7 mouse cellular contexts compared by ENCODE assay signal in genomic region chr2:165055905-165056304, GRCm38 (mm10). TPM values are rescaled to one million over a fixed set of nuclear protein-coding genes. Genes with fewer than 3 reads are reported as not detected.
DNase-seq lines count a peak whose midpoint lies in the region; ATAC-seq and TF ChIP-seq lines count a peak whose summit lies in the region.

No protein-coding gene starts in this region.

- no peak for ATAC-seq in forebrain, embryonic 13.5 days
- 0 out of 2 replicates have a peak, but pooled peaks have one; percentile 7 for ATAC-seq in intestine, embryonic 14.5 days (replicated peaks; ENCODE audit: low FRiP score, low TSS enrichment, low read depth)
- ATAC-seq in liver, postnatal 0 days: peak; percentile 71
- no peak for ATAC-seq in stomach, embryonic 16.5 days (ENCODE audit: insufficient read depth, low FRiP score)

- TF ChIP-seq EP300 in liver, postnatal 0 days (IDR thresholded peaks at IDR 0.05; ENCODE audit: low read depth): no peak

- H3K27ac ChIP-seq in forebrain, embryonic 13.5 days: no peak overlapping the region
- H3K27ac ChIP-seq in intestine, embryonic 14.5 days (ENCODE audit: low read depth): peak overlapping the region; percentile 57; the same call in 1 of the 2 replicates
- H3K27ac ChIP-seq in liver, postnatal 0 days (ENCODE audit: low read depth): 0 out of 2 replicates have a peak overlapping the region, but pooled peaks have one; percentile 3
- no peak overlapping the region for H3K27ac ChIP-seq in stomach, embryonic 16.5 days (ENCODE audit: low read length)

- TF ChIP-seq CTCF in liver, postnatal 0 days (IDR thresholded peaks at IDR 0.05; ENCODE audit: low read depth): no peak

- peak overlapping the region; percentile 35 for H3K4me2 ChIP-seq in forebrain, embryonic 13.5 days
- H3K4me2 ChIP-seq in intestine, embryonic 14.5 days (ENCODE audit: low read length): peak overlapping the region; percentile 55
- H3K4me2 ChIP-seq in liver, postnatal 0 days (ENCODE audit: low read depth, low read length): peak overlapping the region; percentile 70
- peak overlapping the region; percentile 55 for H3K4me2 ChIP-seq in stomach, embryonic 16.5 days (ENCODE audit: low read depth, low read length)

- peaks cover 19% of the 10 kb centered on the region for H3K4me1 ChIP-seq in forebrain, embryonic 13.5 days
- H3K4me1 ChIP-seq in intestine, embryonic 14.5 days (replicated peaks; ENCODE audit: control insufficient read depth, insufficient read depth, low read length): peaks cover 17% of the 10 kb centered on the region
- H3K4me1 ChIP-seq in liver, postnatal 0 days (ENCODE audit: insufficient read depth): peaks cover 14% of the 10 kb centered on the region
- H3K4me1 ChIP-seq in stomach, embryonic 16.5 days (ENCODE audit: control insufficient read depth, insufficient read depth, low read length): 0 out of 2 replicates have a peak, but pooled peaks cover 6% of the 10 kb centered on the region

- H3K27me3 ChIP-seq in forebrain, embryonic 13.5 days: peaks cover 28% of the 10 kb centered on the region
- H3K27me3 ChIP-seq in intestine, embryonic 14.5 days (replicated peaks; ENCODE audit: control insufficient read depth, insufficient read depth, low read length): no peaks in the 10 kb centered on the region
- 0 out of 2 replicates have a peak, but pooled peaks cover 4% of the 10 kb centered on the region for H3K27me3 ChIP-seq in liver, postnatal 0 days (ENCODE audit: insufficient read depth, low read length)
- no peaks in the 10 kb centered on the region for H3K27me3 ChIP-seq in stomach, embryonic 16.5 days (ENCODE audit: control insufficient read depth, insufficient read depth, low read length)

- no peak overlapping the region for H3K9ac ChIP-seq in forebrain, embryonic 13.5 days
- H3K9ac ChIP-seq in intestine, embryonic 14.5 days (ENCODE audit: low read length): peak overlapping the region; percentile 22; the same call in 1 of the 2 replicates
- no peak overlapping the region for H3K9ac ChIP-seq in liver, postnatal 0 days (replicated peaks)
- peak overlapping the region; percentile 17; the same call in 1 of the 2 replicates for H3K9ac ChIP-seq in stomach, embryonic 16.5 days (ENCODE audit: low read length)

- 12% methylated on average over 4 of the region's 7 CpGs for WGBS in forebrain, embryonic 13.5 days
- 2% methylated on average over 7 of the region's 7 CpGs for WGBS in intestine, embryonic 14.5 days
- WGBS in liver, postnatal 0 days (ENCODE audit: insufficient replicate concordance): 1% methylated on average over 7 of the region's 7 CpGs
- 1% methylated on average over 7 of the region's 7 CpGs for WGBS in stomach, embryonic 16.5 days

- peak overlapping the region; percentile 9; the same call in 1 of the 2 replicates for H3K4me3 ChIP-seq in forebrain, embryonic 13.5 days
- H3K4me3 ChIP-seq in intestine, embryonic 14.5 days (ENCODE audit: low read depth, low read length): peak overlapping the region; percentile 35
- H3K4me3 ChIP-seq in liver, postnatal 0 days (ENCODE audit: low read depth, low read length): peak overlapping the region; percentile 42
- peak overlapping the region; percentile 42 for H3K4me3 ChIP-seq in stomach, embryonic 16.5 days (replicated peaks; ENCODE audit: low read length)

- no peaks in the 10 kb centered on the region for H3K9me3 ChIP-seq in forebrain, embryonic 13.5 days (replicated peaks)
- no peaks in the 10 kb centered on the region for H3K9me3 ChIP-seq in intestine, embryonic 14.5 days (ENCODE audit: control insufficient read depth, low read length)
- H3K9me3 ChIP-seq in liver, postnatal 0 days (ENCODE audit: low read length): peaks cover 4% of the 10 kb centered on the region; the same call in 1 of the 2 replicates
- no peaks in the 10 kb centered on the region; the same call in 1 of the 2 replicates for H3K9me3 ChIP-seq in stomach, embryonic 16.5 days (replicated peaks; ENCODE audit: control insufficient read depth, low read length)

- no peaks in the 10 kb centered on the region for H3K36me3 ChIP-seq in forebrain, embryonic 13.5 days (ENCODE audit: poor library complexity, severe bottlenecking)
- H3K36me3 ChIP-seq in intestine, embryonic 14.5 days (ENCODE audit: control insufficient read depth, insufficient read depth, low read length): no peaks in the 10 kb centered on the region
- H3K36me3 ChIP-seq in liver, postnatal 0 days (replicated peaks; ENCODE audit: insufficient read depth, low read length): no peaks in the 10 kb centered on the region
- H3K36me3 ChIP-seq in stomach, embryonic 16.5 days (ENCODE audit: control insufficient read depth, insufficient read depth, low read length): no peaks in the 10 kb centered on the region

- peak; percentile 45 for DNase-seq in embryo, embryonic 10.5 days (ENCODE audit: low spot score)
- no peak for DNase-seq in intestine, embryonic 14.5 days (ENCODE audit: low spot score)
- no peak for DNase-seq in liver, postnatal 0 days
- no peak for DNase-seq in thymus, postnatal 25 days
- DNase-seq in gastrocnemius, adult 8-10 months (ENCODE audit: low spot score in 2 of 2): no peak

RNA-seq across cellular contexts. Expression of gene Cd40, which starts 0.5 kb away (rescaled TPM):
- 5.4 and 6.6 TPM in 2 replicates for polyA plus RNA-seq in forebrain, embryonic 13.5 days (2015; fragmentation: Nextera tagmentation; extraction: Ambion mirVana)
- polyA plus RNA-seq in intestine, embryonic 14.5 days (2014; fragmentation: Nextera tagmentation; extraction: Ambion mirVana): 12.5 and 12.8 TPM in 2 replicates
- 3.6 and 4.5 TPM in 2 replicates for polyA plus RNA-seq in liver, postnatal 0 days (2015; fragmentation: Nextera tagmentation; extraction: Ambion mirVana)
- polyA plus RNA-seq in stomach, embryonic 16.5 days (2015; fragmentation: Nextera tagmentation; extraction: Ambion mirVana): 7.0 and 7.5 TPM in 2 replicates
- total RNA-seq in gastrocnemius, adult 8-10 months (2022): under 1 TPM; 0.27 to 0.83 (median 0.55) TPM

RNA-seq across cellular contexts. Expression of gene Ncoa5, which starts 21.2 kb away (rescaled TPM):
- polyA plus RNA-seq in forebrain, embryonic 13.5 days (2015; fragmentation: Nextera tagmentation; extraction: Ambion mirVana): 131 and 134 TPM in 2 replicates
- 57.0 and 58.5 TPM in 2 replicates for polyA plus RNA-seq in intestine, embryonic 14.5 days (2014; fragmentation: Nextera tagmentation; extraction: Ambion mirVana)
- 7.5 and 8.1 TPM in 2 replicates for polyA plus RNA-seq in liver, postnatal 0 days (2015; fragmentation: Nextera tagmentation; extraction: Ambion mirVana)
- 49.5 and 49.9 TPM in 2 replicates for polyA plus RNA-seq in stomach, embryonic 16.5 days (2015; fragmentation: Nextera tagmentation; extraction: Ambion mirVana)
- 10 to 100 TPM in 3 of 4 experiments, 1 to 10 TPM in 1; 9.0 to 15.5 (median 10.6) TPM for total RNA-seq in gastrocnemius, adult 8-10 months (2022)

RNA-seq across cellular contexts. Expression of gene 1700025C18Rik, which starts 34.6 kb away (rescaled TPM):
- not detected in 2 replicates for polyA plus RNA-seq in forebrain, embryonic 13.5 days (2015; fragmentation: Nextera tagmentation; extraction: Ambion mirVana)
- polyA plus RNA-seq in intestine, embryonic 14.5 days (2014; fragmentation: Nextera tagmentation; extraction: Ambion mirVana): not detected in 2 replicates
- polyA plus RNA-seq in liver, postnatal 0 days (2015; fragmentation: Nextera tagmentation; extraction: Ambion mirVana): not detected in 2 replicates
- not detected in 2 replicates for polyA plus RNA-seq in stomach, embryonic 16.5 days (2015; fragmentation: Nextera tagmentation; extraction: Ambion mirVana)
- total RNA-seq in gastrocnemius, adult 8-10 months (2022): not detected

Comparison
In these comparisons a context has a peak if more than half of its experiments do, and no peak if none do; other contexts are left out.
1. ATAC-seq: peak in intestine, embryonic 14.5 days (single experiment) and liver, postnatal 0 days (single experiment); none in forebrain, embryonic 13.5 days (single experiment) and stomach, embryonic 16.5 days (single experiment).
2. H3K27ac ChIP-seq: peak in intestine, embryonic 14.5 days (single experiment) and liver, postnatal 0 days (single experiment); none in forebrain, embryonic 13.5 days (single experiment) and stomach, embryonic 16.5 days (single experiment).
3. H3K9ac ChIP-seq: peak in intestine, embryonic 14.5 days (single experiment) and stomach, embryonic 16.5 days (single experiment); none in forebrain, embryonic 13.5 days (single experiment) and liver, postnatal 0 days (single experiment).
4. Peak in every context shown above with its lines, with median percentiles within 50 percentile points of each other: H3K4me2 ChIP-seq and H3K4me3 ChIP-seq.